Mouse (Mus musculus) erythroblast, embryonic 14.5 days (primary cell): ENCODE results near the gene Capn11. TPM values are rescaled to one million over a fixed set of nuclear protein-coding genes. Genes with fewer than 3 reads are reported as not detected.

Experiments
- H3K27me3 ChIP-seq: 2 replicates; pipeline ENCODE4 v1.6.1; 2012; ENCODE audit warnings: inconsistent platforms; ENCODE audit not compliant: control insufficient read depth
- H3K36me3 ChIP-seq: 2 replicates; pipeline ENCODE4 v1.6.1; 2012; ENCODE audit warnings: mild to moderate bottlenecking, inconsistent platforms; ENCODE audit not compliant: control insufficient read depth
- H3K4me1 ChIP-seq: 2 replicates; pipeline ENCODE4 v1.6.1; 2012; ENCODE audit warnings: inconsistent platforms; ENCODE audit not compliant: control insufficient read depth
- H3K4me3 ChIP-seq: replicated peaks from 2 replicates; pipeline ENCODE3; 2012; ENCODE audit warnings: moderate library complexity, mild to moderate bottlenecking, inconsistent platforms
- H3K9me3 ChIP-seq: 2 replicates; pipeline ENCODE4 v1.6.1; 2012; ENCODE audit warnings: low read length, inconsistent platforms, mixed read lengths; ENCODE audit not compliant: control insufficient read depth
- GATA1 ChIP-seq: IDR thresholded peaks from 2 replicates; pipeline ENCODE4 v1.6.1; 2012; ENCODE audit warnings: low read length, inconsistent platforms, mixed read lengths
- TAL1 ChIP-seq: IDR thresholded peaks from 3 replicates; pipeline ENCODE4 v1.6.1; 2012; ENCODE audit warnings: low read length, inconsistent platforms, mixed read lengths
- polyA plus RNA-seq: library from polyadenylated mRNA; stranded (reverse); fragments of >175 nt; gene quantifications from 2 replicates; pipeline ENCODE4 v1.2.3, GENCODE M21; 2012

Capn11 gene
- polyA plus RNA-seq, 1 experiment, result not detected

DNA sequence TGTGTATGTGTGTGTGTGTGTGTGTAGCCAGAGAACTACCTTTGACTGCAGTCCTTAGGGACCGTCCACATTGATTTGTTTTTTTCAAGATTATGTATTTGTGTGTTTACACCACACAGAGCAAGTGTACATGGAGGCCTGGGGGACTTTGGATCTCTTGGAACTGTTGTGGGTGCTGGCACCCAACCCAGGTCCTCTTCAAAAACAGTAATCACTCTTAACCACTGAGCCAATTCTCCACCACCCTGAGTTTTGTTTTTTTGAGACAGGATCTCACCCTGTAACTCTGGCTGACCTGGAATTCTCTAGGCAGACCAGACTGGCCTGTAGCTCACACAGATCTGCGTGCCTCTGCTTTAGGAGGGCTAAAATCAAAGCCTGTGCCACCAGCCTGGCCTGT lies 60.7 kb downstream of the Capn11 start:
- Histone ChIP-seq H3K36me3 (peaks cover 10% of the 10 kb centered on the region), H3K9me3 (no peaks in the 10 kb centered on the region), H3K4me3 (no peak overlapping the region), H3K27me3 (no peaks in the 10 kb centered on the region; the same call in 1 of the 2 replicates), H3K4me1 (peaks cover 93% of the 10 kb centered on the region)
- TF ChIP-seq GATA1, result no peak
- no peak for TF ChIP-seq TAL1

DNA sequence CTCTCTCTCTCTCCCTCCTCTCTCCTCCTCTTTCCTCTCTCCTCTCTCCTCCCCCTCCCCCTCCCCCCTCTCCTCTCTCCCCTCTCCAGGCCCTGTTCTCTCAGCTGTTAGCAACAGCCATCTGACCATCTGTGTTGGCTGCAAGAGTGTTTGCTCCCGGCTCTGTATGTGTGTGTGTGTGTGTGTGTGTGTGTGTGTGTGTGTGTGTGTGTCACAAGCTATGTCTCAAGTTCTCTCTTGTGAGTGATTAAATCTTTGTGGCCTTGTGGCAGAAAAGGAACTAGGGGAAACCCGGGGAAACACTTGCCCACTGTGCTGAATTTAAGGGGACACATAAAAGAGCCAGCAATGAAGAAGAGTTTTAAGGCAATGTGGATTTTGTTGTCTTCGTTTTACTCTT lies 61.3 kb downstream of the Capn11 start:
- Histone ChIP-seq H3K4me1 (peaks cover 93% of the 10 kb centered on the region), H3K9me3 (no peaks in the 10 kb centered on the region), H3K36me3 (peaks cover 15% of the 10 kb centered on the region), H3K4me3 (no peak overlapping the region), H3K27me3 (no peaks in the 10 kb centered on the region; the same call in 1 of the 2 replicates)
- TF ChIP-seq GATA1 (no peak), TAL1 (no peak)

DNA sequence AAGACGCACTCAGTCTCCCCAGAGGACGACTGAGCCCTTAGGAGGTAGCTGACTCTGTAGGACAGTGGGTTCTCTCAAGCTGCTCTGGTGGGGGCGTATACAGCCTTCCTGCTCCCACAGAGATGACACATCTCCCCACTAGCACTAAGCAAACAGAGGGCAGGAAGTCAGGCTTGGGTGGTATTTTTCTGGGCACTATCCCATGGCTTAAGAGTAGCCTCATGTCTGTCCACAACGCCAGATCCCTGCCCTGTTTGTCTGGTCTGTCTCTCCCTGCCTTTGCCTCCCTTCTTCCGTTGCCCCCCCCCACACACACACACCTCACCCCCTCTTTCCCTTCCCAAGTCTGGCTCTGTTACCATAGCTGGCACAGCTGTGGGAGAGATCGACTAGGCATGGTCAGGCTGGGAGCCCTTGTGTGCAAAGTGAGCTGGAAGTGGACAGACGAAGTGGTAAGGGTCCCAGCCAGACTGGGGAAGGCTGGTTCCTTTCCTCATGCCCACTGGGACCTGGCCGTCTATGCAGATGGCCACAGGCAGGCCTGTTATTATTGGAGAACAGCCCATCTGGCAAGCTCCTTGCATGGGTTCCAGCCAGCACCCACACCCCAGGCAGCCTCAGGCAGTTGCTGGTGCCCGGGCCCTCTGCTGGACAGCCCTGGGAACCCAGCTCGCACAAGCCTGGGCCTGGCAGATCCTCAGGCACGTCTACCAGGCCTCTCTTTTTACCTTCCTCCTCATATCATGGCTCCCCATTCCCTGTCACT lies 62.3 kb downstream of the Capn11 start:
- Histone ChIP-seq H3K4me1 (peaks cover 94% of the 10 kb centered on the region), H3K36me3 (peaks cover 25% of the 10 kb centered on the region), H3K27me3 (no peaks in the 10 kb centered on the region; the same call in 1 of the 2 replicates), H3K4me3 (peak overlapping the region; percentile 17), H3K9me3 (no peaks in the 10 kb centered on the region)
- TF ChIP-seq TAL1 (no peak), GATA1 (no peak)

DNA sequence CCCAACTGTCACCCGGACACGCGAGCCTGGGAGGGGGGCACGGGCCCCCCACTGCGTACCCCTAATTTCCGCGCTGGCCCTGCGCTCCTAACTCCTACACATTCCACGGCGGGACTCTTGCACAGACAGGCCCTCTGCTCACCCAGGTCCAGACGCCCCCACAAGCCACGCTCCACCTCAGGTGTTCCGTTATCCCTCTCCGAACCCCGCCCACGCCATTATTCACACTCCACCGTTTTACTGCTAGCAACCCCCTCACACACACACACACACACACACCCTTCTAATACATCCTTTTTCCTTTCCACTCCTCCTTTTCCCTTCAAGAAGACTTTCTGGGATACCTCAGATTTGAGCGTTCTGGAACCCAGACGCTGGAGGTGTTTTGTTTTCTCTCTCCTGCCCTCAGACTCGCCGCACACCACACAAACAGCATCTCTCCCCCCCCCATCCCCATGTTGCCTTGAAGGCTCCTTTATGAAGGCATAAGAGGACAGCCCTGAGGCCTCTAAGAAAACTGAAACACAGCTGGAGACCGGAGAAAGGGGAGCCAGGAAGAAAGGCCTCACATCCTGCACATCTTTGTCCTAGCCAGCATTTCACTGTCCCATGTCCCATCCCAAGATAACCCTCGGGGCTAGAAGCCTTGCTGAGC lies 63.3 kb downstream of the Capn11 start:
- Histone ChIP-seq H3K9me3 (no peaks in the 10 kb centered on the region), H3K4me3 (peak overlapping the region; percentile 100), H3K4me1 (peaks cover 94% of the 10 kb centered on the region), H3K36me3 (peaks cover 34% of the 10 kb centered on the region), H3K27me3 (no peaks in the 10 kb centered on the region)
- no peak for TF ChIP-seq GATA1
- TF ChIP-seq TAL1, result no peak

DNA sequence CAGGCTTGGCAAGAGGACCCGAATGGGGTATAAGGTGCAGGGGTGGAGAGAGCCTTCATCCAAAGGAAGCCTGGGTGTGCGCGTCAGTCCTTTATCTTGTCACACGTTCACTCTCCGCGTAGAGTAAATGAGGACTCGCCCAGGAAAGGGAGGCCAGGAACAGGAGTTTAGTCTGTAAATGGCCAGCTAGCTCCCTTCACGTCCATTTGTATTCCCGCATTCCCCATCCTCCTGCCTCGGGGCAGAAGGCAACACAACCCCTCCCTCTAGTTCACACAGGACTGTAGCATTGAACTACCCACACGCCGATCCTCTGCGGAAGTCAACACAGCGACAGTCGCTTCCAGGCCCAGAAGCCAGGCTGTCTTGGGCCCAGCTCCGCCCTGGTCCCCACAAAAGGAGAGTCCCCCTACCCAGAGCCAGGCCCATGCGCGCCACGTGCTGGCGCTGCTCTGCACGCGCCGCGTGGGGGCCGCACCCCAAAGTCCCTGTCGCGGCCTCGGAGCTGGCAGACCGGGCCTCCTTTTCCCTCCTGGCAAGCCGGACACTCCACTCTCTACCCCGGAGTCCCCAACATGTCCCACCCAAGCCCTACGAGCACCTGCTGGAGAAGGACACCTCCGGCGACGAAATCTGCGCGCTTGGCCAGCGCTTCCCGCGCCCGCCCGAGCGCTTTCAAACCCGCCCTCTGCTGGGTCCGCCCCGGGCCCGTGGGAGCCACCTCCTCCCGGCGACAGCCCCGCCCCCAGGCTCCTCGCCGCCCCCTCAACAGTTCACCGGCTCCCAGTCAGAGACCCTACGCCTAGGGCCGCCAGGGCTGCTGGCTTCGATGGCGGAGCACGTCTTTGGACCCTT lies 64.0 kb downstream of the Capn11 start:
- H3K27me3 ChIP-seq, result no peaks in the 10 kb centered on the region
- TF ChIP-seq TAL1, result no peak
- no peak for TF ChIP-seq GATA1

DNA sequence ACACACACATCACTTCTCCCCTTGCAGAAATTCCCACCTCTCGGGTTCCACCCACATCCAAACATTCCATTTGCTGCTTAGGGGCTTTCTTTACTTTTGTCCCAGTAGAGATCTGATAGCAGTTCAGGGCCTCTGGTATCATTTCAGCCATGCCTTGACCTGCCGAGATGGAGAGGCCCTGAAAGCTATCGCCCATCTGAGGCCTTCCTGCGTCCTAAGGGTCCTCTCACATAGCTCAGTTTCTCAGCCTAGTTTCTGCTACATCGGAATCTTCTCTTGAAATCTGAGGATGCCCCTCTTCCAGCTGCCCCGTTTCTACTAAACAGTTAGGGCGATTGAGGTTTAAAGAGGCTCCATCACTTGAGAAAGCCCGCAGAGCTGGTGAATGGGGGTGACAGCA lies 64.9 kb downstream of the Capn11 start:
- Histone ChIP-seq H3K27me3 (no peaks in the 10 kb centered on the region; the same call in 1 of the 2 replicates), H3K4me1 (peaks cover 94% of the 10 kb centered on the region), H3K9me3 (0 out of 2 replicates have a peak, but pooled peaks cover under 1% of the 10 kb centered on the region), H3K36me3 (peaks cover 51% of the 10 kb centered on the region), H3K4me3 (peak overlapping the region; percentile 100)
- TF ChIP-seq TAL1, result no peak
- peak; percentile 57 for TF ChIP-seq GATA1

More for the DNA sequence above, 64.0 kb downstream of the Capn11 start:
- Histone ChIP-seq H3K9me3 (no peaks in the 10 kb centered on the region), H3K36me3 (peaks cover 42% of the 10 kb centered on the region), H3K4me1 (peaks cover 94% of the 10 kb centered on the region), H3K4me3 (peak overlapping the region; percentile 100)

DNA sequence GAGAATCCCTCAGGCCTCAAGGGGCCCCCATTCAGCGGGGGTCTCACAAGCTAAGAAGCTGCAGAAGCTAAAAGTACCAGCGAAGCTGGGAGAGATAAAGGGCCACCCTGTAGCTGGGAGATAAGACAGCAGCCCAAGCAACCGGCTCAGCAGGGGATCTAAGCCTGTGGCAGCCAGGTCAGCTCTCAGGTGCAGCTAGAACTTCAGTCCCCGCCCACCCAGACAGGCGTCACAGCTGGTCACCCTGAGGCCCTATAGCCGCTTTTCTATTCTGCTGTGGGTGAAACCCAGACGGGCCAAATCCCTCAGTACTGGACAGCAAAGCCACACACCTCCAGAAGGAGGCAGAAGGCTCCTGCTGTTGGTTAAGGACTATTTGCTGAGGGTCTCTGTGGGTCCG lies 65.6 kb downstream of the Capn11 start:
- TF ChIP-seq GATA1 (peak; percentile 92), TAL1 (peak; percentile 83)

DNA sequence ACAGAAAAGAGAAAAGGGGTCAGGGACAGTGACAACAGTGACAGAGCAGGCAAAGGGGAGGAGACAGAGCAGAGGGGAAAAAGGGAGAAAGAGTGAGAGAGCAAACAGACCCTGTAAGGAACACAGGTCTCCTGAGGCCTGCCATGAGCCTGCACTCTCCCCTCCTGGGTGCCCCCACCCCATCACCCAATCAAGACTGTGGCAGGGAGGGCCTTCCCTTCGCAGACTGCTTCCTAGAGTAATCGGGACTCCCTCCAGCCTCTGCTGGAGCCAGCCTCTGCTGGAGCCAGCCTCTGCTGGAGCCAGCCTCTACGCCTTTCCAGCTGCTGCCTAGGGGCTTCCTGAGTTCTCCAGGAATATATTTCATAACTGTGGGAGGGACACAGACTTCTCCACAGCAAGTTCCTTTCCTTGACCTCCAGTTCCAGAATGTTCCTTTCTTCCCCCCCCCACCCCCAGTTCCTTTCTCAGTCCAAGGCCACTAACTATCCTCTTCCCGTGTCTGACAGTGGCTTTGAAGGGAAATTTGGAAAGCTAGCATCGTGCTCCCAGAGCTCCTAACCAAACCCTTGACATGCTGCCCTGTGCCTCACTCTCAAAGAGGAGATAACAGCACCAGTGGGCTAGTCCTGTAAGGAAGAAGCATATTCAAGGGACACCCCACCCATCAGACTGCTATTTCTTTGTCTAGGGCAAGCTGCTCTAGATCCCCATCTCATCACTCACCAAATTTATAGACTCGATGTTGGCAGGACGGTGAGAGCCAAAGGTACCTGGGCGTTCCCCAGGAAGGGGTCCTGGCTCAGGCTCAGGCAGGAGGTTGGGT lies 66.3 kb downstream of the Capn11 start:
- TF ChIP-seq TAL1 (no peak), GATA1 (no peak)
- H3K36me3 ChIP-seq, result peaks cover 64% of the 10 kb centered on the region
- peak overlapping the region; percentile 100 for H3K4me3 ChIP-seq
- H3K4me1 ChIP-seq, result peaks cover 90% of the 10 kb centered on the region
- peaks cover 6% of the 10 kb centered on the region; the same call in 1 of the 2 replicates for H3K9me3 ChIP-seq
- H3K27me3 ChIP-seq, result no peaks in the 10 kb centered on the region; the same call in 1 of the 2 replicates

More for the DNA sequence above, 65.6 kb downstream of the Capn11 start:
- H3K4me3 ChIP-seq, result peak overlapping the region; percentile 100
- peaks cover 4% of the 10 kb centered on the region; the same call in 1 of the 2 replicates for H3K9me3 ChIP-seq
- peaks cover 58% of the 10 kb centered on the region for H3K36me3 ChIP-seq
- no peaks in the 10 kb centered on the region; the same call in 1 of the 2 replicates for H3K27me3 ChIP-seq
- H3K4me1 ChIP-seq, result peaks cover 95% of the 10 kb centered on the region
